Mouse (Mus musculus) heart, embryonic 14.5 days (tissue): ENCODE results near the gene Psmb5. TPM values are rescaled to one million over a fixed set of nuclear protein-coding genes. Genes with fewer than 3 reads are reported as not detected.

Experiments used
- ATAC-seq: fragments of 200-750 bp; cut with Nextera tagmentation; 2 replicates; pipeline ENCODE4 v1.8.0; 2017; ENCODE audit warnings: low read depth, moderate TSS enrichment; ENCODE audit not compliant: insufficient number of reproducible peaks, insufficient read depth, low FRiP score
- H3K27ac ChIP-seq, 2 experiments: fragments of 200-500 bp in 1 of 2; fragments of 300-500 bp in 1 of 2; sonication (generic) in 1 of 2; replicated peaks in 1 of 2; 2 replicates each; pipeline ENCODE4 v1.5.1; 2012 to 2014; ENCODE audit warnings: low read depth in 2 of 2, low read length in 2 of 2, control low read depth in 1 of 2, mild to moderate bottlenecking in 1 of 2, mixed read lengths in 1 of 2; ENCODE audit not compliant: control insufficient read depth in 1 of 2, insufficient read depth in 1 of 2
- H3K27me3 ChIP-seq: fragments of 300-500 bp; sonication (generic); 2 replicates; pipeline ENCODE4 v1.6.1; 2014; ENCODE audit warnings: mild to moderate bottlenecking, low read length, control low read depth; ENCODE audit not compliant: control insufficient read depth, insufficient read depth
- H3K36me3 ChIP-seq: fragments of 300-500 bp; sonication (generic); 2 replicates; pipeline ENCODE4 v1.6.1; 2014; ENCODE audit warnings: mild to moderate bottlenecking, control low read depth, low read length, mixed read lengths; ENCODE audit not compliant: control insufficient read depth, insufficient read depth
- H3K4me1 ChIP-seq, 2 experiments: fragments of 200-500 bp in 1 of 2; fragments of 300-500 bp in 1 of 2; sonication (generic) in 1 of 2; 2 replicates each; pipeline ENCODE4 v1.6.1; 2012 to 2014; ENCODE audit warnings: low read length in 2 of 2, control low read depth in 1 of 2, mixed read lengths in 1 of 2; ENCODE audit not compliant: control insufficient read depth in 2 of 2, insufficient read depth in 2 of 2
- H3K4me2 ChIP-seq: fragments of 300-500 bp; sonication (generic); 2 replicates; pipeline ENCODE4 v1.6.1; 2014; ENCODE audit warnings: mild to moderate bottlenecking, low read length
- H3K4me3 ChIP-seq, 2 experiments: fragments of 200-500 bp in 1 of 2; fragments of 300-500 bp in 1 of 2; sonication (generic) in 1 of 2; 2 replicates each; pipeline ENCODE4 v1.5.1; 2012 to 2014; ENCODE audit warnings: low read length in 2 of 2, mild to moderate bottlenecking in 2 of 2, control low read depth in 1 of 2, low read depth in 1 of 2, moderate library complexity in 1 of 2; ENCODE audit not compliant: control insufficient read depth in 1 of 2, insufficient read depth in 1 of 2
- H3K9ac ChIP-seq: fragments of 300-500 bp; sonication (generic); 2 replicates; pipeline ENCODE4 v1.6.1; 2014; ENCODE audit warnings: mild to moderate bottlenecking, low read length
- H3K9me3 ChIP-seq: fragments of 300-500 bp; sonication (generic); 2 replicates; pipeline ENCODE4 v1.6.1; 2016; ENCODE audit warnings: low read length, control low read depth; ENCODE audit not compliant: control insufficient read depth
- WGBS: fragments of 180-500 bp; shearing (Covaris S2); extraction: QIAGEN DNeasy Blood & Tissue Kit; methylation state at CpG from one replicate; pipeline ENCODE4 v1.1.7; 2014; 5-methylcytosine and 5-hydroxymethylcytosine counted together
- polyA plus RNA-seq: library from polyadenylated mRNA; unstranded; fragments of >200 nt; fragmentation: Nextera tagmentation; extraction: Ambion mirVana; gene quantifications from 2 replicates; pipeline ENCODE4 v1.2.1, GENCODE M21; 2014

Psmb5 gene
- polyA plus RNA-seq, 1 experiment from 2014 or later = 345 TPM

DNA sequence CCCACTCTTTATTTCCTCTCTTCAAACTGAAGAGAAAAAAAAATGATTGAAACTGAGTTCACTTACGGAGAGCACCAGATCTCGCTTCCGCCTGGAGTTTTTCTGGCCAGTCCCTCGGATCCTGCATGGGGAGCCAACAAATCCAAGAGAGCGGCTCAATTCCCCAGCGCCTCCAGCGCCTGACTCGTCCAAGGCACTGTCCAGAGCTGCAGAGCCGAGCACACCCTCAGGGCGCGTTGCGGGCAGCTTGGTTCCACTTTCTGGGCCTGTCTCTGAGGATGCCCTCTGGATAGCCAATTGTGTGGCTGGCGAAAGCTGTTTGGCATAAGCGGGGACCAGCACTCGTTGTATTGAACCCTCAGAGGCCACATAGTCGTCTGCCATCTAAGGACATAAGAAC, 26.8 kb downstream of the Psmb5 start:
- Histone ChIP-seq H3K4me3 (no peak overlapping the region), H3K27ac (no peak overlapping the region), H3K4me1 (peaks cover 22 to 43% of the 10 kb centered on the region in 2 experiments), H3K36me3 (0 out of 2 replicates have a peak, but pooled peaks cover 11% of the 10 kb centered on the region), H3K9ac (no peak overlapping the region), H3K4me2 (no peak overlapping the region), H3K9me3 (no peaks in the 10 kb centered on the region), H3K27me3 (no peaks in the 10 kb centered on the region)
- 92% methylated on average over 16 of the region's 16 CpGs for WGBS
- no peak for ATAC-seq

DNA sequence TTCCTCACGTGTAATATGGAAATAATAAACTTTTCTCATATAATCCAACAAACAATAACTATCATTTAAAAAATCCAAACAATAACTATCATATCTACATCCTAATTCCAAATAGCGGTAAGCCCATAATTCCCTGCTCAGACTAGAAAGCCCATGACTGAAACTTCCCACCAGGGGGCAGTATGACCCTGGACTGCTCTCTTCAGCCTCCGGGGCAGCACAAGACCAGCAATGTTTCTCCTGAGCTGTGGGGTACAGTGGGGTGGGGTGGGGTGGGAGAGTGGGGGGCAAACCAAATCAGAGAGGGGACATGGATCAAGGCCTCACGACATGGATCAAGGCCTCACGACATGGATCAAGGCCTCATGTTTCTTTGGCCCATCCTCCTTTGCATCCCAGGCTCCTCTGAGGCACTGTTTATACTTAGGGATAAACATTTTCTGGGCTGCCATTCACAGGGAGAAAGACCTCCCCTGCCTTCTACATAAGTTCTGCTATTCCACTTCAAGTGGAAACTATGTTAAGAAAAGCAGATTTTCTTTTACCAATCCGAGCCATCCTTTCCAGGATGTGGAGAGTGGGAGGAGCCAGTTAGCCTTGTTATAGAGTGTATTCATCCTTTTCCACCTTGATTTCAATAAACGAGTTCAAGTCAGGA, 34.0 kb downstream of the Psmb5 start:
- H3K27ac ChIP-seq = no peak overlapping the region
- H3K9ac ChIP-seq = no peak overlapping the region
- no peak overlapping the region for H3K4me2 ChIP-seq
- 0 out of 2 replicates have a peak, but pooled peaks have one; percentile 23 for ATAC-seq
- H3K27me3 ChIP-seq = no peaks in the 10 kb centered on the region
- H3K4me1 ChIP-seq = peaks cover 2 to 8% of the 10 kb centered on the region in 2 experiments; a peak in 3 of 4 replicates
- peaks cover 36% of the 10 kb centered on the region for H3K36me3 ChIP-seq
- WGBS = 36% methylated on average over 7 of the region's 7 CpGs
- H3K4me3 ChIP-seq = no peak overlapping the region
- H3K9me3 ChIP-seq = no peaks in the 10 kb centered on the region

DNA sequence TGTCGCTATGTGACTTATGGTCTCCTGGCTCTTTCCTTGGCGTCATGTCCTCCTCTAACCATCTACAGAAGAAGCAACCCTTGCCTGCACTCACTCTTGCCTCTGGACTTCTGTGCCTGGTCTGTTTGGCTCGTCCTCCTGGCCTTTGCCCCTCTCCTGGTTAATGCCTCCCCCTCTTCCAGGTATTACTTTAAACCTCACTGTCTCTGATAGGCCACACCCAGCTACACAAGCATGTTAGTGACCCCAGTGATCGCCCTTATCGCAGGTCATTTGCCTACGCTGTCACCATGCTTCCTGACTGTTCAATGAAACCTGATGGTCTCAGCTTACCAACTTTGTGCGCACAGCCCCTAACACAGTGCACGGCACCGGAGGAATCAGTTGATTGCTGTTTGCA, 35.3 kb downstream of the Psmb5 start:
- Histone ChIP-seq H3K4me3 (no peak overlapping the region), H3K4me2 (no peak overlapping the region), H3K27me3 (no peaks in the 10 kb centered on the region), H3K9me3 (no peaks in the 10 kb centered on the region), H3K36me3 (peaks cover 36% of the 10 kb centered on the region), H3K27ac (no peak overlapping the region), H3K9ac (no peak overlapping the region), H3K4me1 (peaks cover 0 to 4% of the 10 kb centered on the region in 2 experiments; a peak in 2 of 4 replicates)
- ATAC-seq = no peak
- 88% methylated on average over 9 of the region's 9 CpGs for WGBS

DNA sequence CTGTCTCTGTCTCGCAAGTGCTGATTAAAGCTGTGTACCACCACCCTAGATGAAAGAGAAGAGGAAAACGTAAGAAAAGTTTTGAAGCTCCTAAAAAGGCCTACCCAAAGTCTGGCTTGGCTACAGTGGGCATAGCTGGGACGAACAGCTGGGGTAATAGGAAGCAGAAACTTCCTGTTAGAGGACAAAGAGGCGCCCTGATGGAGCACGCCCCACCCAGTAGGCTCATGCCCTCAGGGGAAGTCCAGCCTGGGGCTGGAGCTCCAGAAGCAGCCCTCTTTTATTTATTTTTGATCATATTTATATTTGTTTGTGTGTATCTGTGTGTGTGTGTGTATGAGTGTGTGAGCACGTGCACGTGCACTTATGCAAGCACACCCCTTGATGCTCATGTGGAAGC, 38.2 kb downstream of the Psmb5 start:
- 76% methylated on average over 7 of the region's 7 CpGs for WGBS
- Histone ChIP-seq H3K4me2 (no peak overlapping the region), H3K4me3 (no peak overlapping the region), H3K9ac (no peak overlapping the region), H3K4me1 (peaks cover 1 to 13% of the 10 kb centered on the region in 2 experiments), H3K27ac (no peak overlapping the region), H3K36me3 (peaks cover 19% of the 10 kb centered on the region), H3K9me3 (no peaks in the 10 kb centered on the region), H3K27me3 (no peaks in the 10 kb centered on the region)
- no peak for ATAC-seq

DNA sequence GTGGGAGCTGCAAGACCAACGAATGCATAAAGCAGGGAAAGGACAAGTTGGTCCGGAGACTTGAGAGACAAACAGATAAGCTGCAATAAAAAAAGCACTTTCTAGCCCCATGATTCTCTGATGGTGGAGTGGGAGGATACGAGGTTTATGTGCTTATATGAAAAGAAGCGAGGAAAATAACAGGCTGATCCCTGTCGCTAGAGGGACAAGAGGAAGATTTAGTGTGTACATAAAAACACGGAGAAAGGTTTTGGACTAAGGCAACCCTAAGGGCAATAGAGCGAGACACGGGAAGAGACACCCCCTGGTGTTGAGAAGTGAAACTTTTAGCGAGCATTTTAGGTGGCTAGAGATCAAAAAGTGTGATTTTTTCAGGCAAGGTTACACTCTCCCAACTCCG, 39.8 kb downstream of the Psmb5 start:
- Histone ChIP-seq H3K4me2 (peak overlapping the region; percentile 81), H3K9me3 (no peaks in the 10 kb centered on the region), H3K4me3 (peak overlapping the region; percentile 80 to 83), H3K4me1 (peaks cover 17 to 29% of the 10 kb centered on the region in 2 experiments), H3K36me3 (peaks cover 17% of the 10 kb centered on the region; the same call in 1 of the 2 replicates), H3K27me3 (no peaks in the 10 kb centered on the region), H3K27ac (peak overlapping the region; percentile 96 to 99), H3K9ac (peak overlapping the region; percentile 99)
- under 1% methylated on average over 10 of the region's 10 CpGs for WGBS
- ATAC-seq = no peak

DNA sequence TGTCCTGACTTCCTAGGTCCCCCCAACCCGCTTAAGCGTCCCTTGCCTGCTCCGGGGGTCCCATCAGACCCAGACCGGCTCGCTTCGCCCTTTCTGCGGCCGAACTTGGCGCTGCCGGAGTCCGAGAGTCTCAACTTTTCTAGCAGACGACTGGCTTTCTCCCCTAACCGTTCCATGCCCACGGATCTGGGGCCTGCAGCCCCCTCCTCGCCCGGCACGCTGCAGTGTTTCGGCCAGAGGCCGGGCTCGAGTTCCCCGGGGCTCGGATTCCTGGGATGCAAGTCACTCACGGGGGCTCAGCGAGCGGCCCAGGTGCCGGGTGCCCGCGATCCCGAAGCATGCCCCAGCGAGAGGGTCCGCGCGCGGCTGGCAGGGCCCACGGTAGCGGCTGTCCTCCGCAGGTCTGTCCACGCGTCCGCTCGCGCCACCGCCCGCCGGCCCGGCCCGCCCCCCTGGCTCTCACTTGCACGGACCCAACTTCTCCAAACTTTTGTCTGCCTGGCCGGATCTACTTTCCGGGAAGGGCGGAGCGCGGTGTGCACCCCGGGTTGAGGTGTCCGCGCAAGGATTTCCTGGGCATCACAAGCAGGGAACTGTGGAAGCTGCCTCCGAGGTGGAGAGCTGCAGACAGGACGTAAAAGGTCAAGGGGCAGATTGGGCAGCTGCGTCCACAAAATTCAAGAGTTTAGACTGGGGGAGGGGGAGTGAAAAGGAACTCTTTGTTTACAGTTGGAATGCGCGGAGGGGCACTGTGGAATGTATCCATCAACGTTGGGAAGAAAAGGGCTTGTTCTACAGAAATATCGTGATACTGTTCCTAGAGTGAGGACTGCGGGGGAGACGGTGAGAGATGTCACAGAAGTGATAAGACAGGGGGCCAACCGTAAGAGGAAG, 40.5 kb downstream of the Psmb5 start, which contains the start of gene Ajuba:
Gene Ajuba (minus strand): TSS at position 470 of the 894 bp plus-strand sequence.
- Histone ChIP-seq H3K36me3 (peaks cover 14% of the 10 kb centered on the region; the same call in 1 of the 2 replicates), H3K4me3 (peak within 1 kb of the TSS; percentile 80 to 83), H3K4me1 (peaks cover 22 to 36% of the 10 kb centered on the region in 2 experiments), H3K27me3 (no peaks in the 10 kb centered on the region), H3K9me3 (no peaks in the 10 kb centered on the region), H3K9ac (peak within 1 kb of the TSS; percentile 99), H3K4me2 (peak within 1 kb of the TSS; percentile 81), H3K27ac (peak within 1 kb of the TSS; percentile 96 to 99)
- peak; percentile 63 for ATAC-seq
- WGBS = under 1% methylated on average over 66 of the region's 66 CpGs

DNA sequence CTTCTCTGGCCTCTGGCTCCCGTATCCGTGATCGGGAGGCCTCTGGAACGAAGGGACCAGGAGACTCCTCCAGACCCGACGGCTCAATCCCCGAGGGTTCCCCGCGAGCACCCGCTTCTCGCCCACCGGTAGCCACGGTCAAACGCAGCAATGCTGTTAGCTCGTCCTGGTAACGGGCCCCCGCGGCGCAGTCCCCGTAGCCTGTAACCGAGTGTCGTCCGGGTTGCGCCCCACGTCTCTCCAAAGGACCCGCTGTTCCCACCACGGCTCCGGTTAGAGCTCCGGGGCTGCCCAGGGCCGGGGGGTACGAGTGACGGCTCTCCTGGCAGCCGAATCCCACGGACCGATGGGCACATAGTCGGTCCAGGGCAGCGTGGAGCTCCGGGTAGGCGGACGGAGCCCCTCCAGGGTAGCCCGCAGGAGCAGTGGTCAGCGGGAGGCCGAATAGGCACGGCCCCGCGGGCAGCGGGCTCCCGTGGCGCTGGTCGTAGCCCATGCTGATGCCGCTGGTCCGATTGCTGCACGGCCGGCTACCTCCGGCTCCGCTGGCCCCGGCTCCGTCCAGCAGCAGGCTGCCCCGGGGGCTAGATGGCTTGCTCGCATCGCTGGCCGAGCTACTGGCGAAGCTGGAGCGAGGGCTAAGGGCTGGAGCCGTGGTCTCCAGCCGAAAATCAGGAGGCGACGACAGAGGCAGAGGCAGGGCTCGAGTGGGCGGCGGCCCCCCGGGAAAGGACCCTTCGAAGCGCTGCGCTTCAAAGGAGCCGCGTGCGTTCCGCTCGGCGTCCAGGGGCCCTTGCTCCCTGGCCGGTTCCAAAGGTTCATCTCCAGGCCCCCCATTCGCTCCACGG, 41.4 kb downstream of the Psmb5 start:
- WGBS = under 1% methylated on average over 82 of the region's 84 CpGs
- peaks cover 18% of the 10 kb centered on the region for H3K36me3 ChIP-seq
- H3K4me2 ChIP-seq = peak overlapping the region; percentile 81
- H3K27ac ChIP-seq = peak overlapping the region; percentile 96 to 99
- no peak for ATAC-seq
- H3K27me3 ChIP-seq = no peaks in the 10 kb centered on the region
- H3K9me3 ChIP-seq = no peaks in the 10 kb centered on the region
- peaks cover 29 to 45% of the 10 kb centered on the region in 2 experiments for H3K4me1 ChIP-seq
- peak overlapping the region; percentile 80 to 83 for H3K4me3 ChIP-seq
- H3K9ac ChIP-seq = peak overlapping the region; percentile 99
